Mouse (Mus musculus): Measurements from ENCODE around the gene Maml3. TPM values are rescaled to one million over a fixed set of nuclear protein-coding genes. Genes with fewer than 3 reads are reported as not detected.
A peak's percentile ranks its signal among the peaks of the same experiment; 100 is the strongest.

Maml3 gene
- total RNA-seq, 2 experiments from 2014 or later: 7.4 to 7.5 TPM

DNA sequence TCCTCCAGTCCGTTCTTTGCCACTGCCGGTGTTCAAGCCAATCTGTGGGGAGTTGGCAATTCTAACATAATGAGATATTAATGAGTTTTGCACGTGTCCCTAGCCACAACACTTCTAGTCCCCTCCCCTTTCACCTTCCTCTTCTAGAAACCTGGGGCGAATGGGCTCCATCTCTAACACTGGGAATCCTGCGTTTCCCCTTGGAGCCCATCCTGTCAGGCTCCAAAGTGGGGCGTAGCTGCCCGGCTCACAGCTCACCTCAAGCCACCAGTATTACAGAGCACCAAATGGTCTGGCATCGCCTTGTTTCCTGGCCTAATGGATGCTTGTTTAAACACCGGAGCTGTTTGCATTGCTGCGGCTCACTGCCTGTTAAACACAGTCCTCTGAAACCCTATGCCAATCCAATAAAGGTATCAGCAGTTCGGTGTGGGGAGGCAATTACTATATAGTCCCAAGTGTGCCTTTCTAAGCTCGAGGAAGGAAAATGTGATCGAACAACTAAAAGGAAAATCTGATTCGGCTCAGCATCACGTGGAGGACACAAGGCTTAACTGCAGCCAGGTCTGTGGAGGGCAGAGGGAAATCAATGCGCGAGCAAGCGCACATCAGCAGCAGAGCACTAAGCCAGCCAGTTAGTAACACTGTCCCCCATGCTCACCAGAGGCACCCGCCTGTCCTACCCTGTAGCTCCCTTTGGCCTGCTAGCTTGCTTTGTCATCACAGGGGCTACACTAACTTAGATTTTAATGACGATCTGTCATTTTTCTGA lies 216.0 kb downstream of the Maml3 start:
- intact Hi-C loops (cut with DNase I): loop anchor here (5.0 kb wide), 1 partner anchor 218 kb away; the partner anchor contains the start of gene Maml3
- DNase-seq: peak; percentile 43

GRCm38 (mm10) chr3:51888295-51888661 lies 216.6 kb downstream of the Maml3 start:
- intact Hi-C loops (cut with DNase I): loop anchor here (5.0 kb wide), 1 partner anchor 219 kb away; the partner anchor contains the start of gene Maml3
- peak; percentile 56 for DNase-seq

- DNase-seq: no peak
- intact Hi-C loops (cut with DNase I): loop anchor here (5.0 kb wide), 1 partner anchor 221 kb away; the partner anchor contains the start of gene Maml3
These were observed 219.0 kb downstream of the Maml3 start for GRCm38 (mm10) chr3:51885920-51886319.

GRCm38 (mm10) chr3:51885487-51885886 lies 219.4 kb downstream of the Maml3 start:
- intact Hi-C loops (cut with DNase I): loop anchor here (5.0 kb wide), 1 partner anchor 222 kb away; the partner anchor contains the start of gene Maml3
- no peak for DNase-seq

DNA sequence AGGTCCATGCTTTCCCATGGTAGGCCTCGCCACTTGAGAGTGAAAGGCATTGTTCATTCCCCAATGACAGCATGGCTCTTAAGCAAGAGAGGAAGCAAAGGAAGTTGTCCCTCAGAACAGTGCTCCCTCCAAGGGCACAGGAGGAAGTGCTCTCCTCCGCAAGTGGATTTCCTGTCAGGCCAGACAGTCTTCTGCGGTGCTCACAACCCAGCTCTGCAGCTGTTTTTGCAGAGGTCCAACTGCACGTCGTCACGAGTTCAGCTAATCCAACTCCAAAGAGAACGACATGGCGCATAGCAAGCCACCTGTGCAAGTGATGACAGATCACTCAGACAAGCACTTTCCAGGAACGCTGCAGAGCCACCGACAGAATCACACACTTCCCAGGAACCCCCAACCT lies 222.9 kb downstream of the Maml3 start:
- no peak for DNase-seq
- intact Hi-C loops (cut with DNase I): no loop called here

DNA sequence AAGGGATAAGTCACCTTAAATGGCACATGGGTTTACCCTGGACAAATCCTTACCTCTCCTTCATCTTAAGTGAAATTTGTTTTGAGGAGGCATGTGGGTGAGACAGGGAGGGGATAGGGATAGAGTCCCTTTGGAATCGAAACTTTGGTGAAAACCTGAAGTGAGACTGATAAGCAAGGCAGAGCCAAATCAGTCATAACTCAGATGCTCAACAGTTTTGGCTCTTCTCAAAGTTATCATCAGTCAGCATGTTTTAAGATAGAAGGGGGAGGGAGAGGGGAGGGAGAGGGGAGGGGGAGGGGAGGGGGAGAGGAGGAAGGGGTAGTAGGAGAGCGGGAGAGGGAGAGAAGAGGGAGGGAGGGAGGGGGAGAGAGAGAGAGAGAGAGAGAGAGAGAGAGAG lies 223.5 kb downstream of the Maml3 start:
- intact Hi-C loops (cut with DNase I): no loop called here
- DNase-seq: no peak

DNA sequence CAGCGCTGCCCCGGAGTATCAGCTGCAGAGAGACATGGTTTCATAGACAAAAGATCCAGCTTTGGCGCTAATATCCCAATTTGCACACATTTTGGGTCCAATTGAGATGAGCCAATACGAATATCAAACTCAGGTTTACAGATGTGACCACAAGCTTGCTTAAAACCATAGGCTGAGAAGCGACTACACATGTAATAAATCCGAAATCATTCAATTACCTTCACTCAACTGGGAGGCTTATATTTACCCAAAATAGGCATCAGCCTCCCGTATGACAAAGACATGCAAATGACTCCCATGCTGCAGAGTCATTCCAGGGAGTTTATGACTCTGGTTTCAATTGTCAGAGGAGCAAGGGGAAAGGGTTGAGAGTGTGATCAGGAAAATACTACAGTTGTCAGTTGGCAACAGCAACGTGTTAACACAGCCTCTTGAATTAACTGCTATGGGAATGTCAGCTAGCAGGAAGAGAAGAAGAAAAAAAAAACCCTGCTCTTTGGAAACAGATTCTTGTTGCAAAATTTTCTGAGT lies 224.3 kb downstream of the Maml3 start:
- intact Hi-C loops (cut with DNase I): no loop called here
- no peak for DNase-seq

DNA sequence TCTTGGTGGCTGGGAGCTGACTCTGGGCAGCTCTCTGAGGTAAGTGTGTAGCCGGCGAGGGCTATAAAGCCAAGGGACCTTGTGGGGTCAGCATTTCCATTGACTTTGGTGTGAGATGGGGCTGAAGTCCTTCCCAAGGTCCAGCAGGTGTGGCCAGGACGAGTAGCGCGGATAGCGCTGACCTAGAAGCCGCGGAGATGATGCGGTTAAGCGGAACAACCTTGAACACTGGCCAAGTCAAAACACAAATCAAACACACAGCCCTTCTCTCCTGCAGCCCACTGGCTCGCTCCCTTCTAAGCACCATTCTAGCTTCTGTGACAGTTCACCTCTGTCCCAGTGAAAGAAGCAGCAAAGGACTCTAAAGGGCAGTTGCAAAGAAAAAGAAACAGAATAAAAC lies 225.7 kb downstream of the Maml3 start:
- DNase-seq: no peak
- intact Hi-C loops (cut with DNase I): no loop called here

DNA sequence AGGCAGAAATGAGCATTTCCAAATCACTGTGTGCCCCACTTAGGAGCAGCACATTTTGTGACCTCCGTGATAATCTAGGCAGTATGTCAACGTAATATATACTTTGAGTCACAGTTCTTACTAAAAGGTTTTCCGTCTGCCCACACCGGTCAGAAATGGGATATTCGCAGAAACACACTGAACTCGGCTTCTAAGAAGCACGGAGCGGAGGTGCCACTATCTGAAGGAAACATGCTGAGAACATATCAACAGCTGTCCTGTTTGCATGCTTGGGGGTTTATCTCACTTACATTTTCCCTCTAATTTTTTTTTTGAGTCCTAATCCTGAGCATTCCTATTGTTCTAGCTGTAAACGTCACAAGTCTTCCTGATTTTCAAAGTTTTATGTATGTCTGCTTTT lies 226.3 kb downstream of the Maml3 start:
- DNase-seq: no peak
- intact Hi-C loops (cut with DNase I): no loop called here

- intact Hi-C loops (cut with DNase I): no loop called here
These were observed 228.1 kb downstream of the Maml3 start for GRCm38 (mm10) chr3:51876729-51877128.

GRCm38 (mm10) chr3:51875629-51876028 lies 229.2 kb downstream of the Maml3 start:
- no peak for DNase-seq
- intact Hi-C loops (cut with DNase I): no loop called here

More at GRCm38 (mm10) chr3:51876729-51877128, 228.1 kb downstream of the Maml3 start:
- no peak for DNase-seq

DNA sequence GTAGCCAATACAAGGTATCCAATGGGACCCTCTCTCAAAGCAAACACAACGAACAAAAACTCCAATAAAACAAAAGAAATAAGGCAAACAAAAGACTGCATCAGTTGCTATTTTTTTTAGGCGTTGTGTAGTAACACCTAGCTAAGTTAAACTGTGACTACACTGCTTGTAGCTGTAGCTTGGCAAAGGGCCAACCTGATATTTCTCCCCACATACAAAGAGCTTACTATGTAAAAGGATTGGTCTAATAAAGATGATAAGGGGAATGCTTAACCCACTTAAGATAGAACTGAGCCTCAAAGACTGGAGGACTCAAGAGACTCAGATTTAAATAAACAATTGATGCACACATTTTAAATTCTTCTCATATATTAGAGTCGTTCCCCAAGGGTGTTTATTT lies 230.6 kb downstream of the Maml3 start:
- intact Hi-C loops (cut with DNase I): no loop called here

DNA sequence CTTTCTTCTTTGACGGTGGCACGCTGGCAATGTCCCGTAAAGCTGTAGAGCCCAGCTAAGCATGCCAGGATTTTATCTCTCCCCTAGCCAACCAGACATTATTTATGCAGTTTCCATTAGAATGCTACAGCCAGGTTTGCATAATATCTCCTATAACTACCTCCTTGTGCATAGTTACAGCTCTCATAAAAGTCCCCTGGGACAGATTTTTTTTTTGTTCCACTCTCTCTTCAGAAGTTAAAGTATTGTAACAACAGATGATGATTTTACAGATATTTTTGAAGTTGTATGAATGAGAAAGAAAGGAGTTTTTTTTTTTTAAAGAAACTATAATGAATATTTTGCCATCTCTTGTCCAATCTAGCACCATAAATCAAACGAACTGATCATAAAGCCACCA lies 232.1 kb downstream of the Maml3 start:
- intact Hi-C loops (cut with DNase I): no loop called here

More for the DNA sequence above, 230.6 kb downstream of the Maml3 start:
- no peak for DNase-seq

DNA sequence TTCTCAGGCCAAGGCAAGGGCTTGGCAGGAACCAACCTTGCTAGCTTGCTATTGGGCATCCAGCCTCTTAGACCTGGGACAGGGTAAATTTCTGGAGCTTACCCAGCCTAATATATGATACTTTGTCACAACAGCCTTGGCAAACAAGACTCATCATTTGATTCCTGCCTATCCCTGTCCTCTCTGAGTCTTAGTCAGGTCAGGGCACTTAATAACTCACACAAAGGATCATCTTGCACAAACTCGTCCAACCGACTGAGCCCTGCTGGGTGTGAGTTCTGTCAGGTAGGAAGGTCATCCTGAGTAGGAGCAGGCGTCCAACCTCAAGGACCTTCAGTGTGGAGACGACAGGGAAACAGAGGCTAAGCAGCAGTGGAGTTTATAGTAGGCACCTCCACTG lies 233.5 kb downstream of the Maml3 start:
- DNase-seq: no peak
- intact Hi-C loops (cut with DNase I): no loop called here

More for the DNA sequence above, 232.1 kb downstream of the Maml3 start:
- no peak for DNase-seq

DNA sequence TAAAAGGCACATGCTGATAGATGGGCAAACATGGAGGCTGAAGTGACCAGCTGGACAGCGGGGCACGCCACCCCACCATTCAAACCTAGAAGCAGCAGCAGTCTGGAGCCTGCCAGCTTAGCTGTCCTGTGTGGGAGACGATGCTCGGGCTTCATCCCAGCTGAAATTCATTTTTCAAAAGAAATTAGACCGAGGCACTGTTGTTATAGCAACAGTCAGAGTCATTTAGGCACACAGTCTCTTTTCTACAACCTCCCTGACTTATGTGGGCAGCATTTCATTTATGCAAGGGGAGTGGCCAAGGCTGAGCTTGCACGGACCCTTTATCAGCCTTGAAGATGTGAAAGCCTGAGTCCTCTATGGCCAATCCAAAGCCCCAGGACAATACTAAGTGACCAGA lies 234.9 kb downstream of the Maml3 start:
- intact Hi-C loops (cut with DNase I): no loop called here
- DNase-seq: no peak

GRCm38 (mm10) chr3:51868857-51869256 lies 236.0 kb downstream of the Maml3 start:
- no peak for DNase-seq
- intact Hi-C loops (cut with DNase I): no loop called here

DNA sequence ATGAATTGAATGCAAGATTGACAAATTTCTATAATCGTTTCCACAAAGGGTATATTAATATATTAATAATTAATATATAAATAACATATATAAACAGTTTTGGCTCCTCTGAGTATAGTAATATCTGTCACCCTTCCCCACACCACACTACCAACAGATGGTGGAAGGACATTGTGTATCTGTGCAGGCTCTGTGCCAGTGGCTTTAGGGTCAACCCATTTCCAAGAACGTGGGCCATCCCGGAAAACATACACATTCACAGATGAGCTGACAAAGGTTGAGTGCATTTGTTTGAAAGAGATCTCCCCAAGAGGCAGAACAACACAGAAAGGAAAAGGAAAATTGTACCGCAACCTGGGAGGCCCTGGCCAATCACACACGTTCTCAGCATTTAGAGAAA lies 238.4 kb downstream of the Maml3 start:
- intact Hi-C loops (cut with DNase I): no loop called here
- DNase-seq: no peak

- no peak for DNase-seq
- intact Hi-C loops (cut with DNase I): no loop called here
These were observed 243.2 kb downstream of the Maml3 start for GRCm38 (mm10) chr3:51861631-51862030.

DNA sequence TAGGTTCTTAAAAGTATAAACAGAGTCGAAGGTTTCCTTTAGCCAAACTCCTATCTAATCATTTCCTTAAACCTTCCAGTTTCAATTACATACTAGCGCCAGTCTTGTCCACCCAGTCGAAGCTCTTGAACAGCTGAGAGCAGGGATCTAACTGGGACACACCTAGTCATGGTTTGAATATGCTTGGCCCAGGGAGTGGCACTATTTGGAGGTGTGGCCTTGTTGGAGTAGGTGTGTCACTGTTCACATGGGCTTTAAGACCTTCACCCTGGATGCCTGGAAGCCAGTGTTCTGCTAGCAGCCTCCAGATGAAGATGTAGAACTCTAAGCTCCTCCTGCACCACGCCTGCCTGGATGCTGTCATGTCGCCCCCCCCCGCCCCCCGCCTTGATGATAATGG lies 244.4 kb downstream of the Maml3 start:
- no peak for DNase-seq

GRCm38 (mm10) chr3:51859208-51859607 lies 245.7 kb downstream of the Maml3 start:
- intact Hi-C loops (cut with DNase I): loop anchor here (10.0 kb wide), 1 partner anchor 154 kb away; no protein-coding TSS in a partner anchor
- no peak for DNase-seq

More for the DNA sequence above, 244.4 kb downstream of the Maml3 start:
- intact Hi-C loops (cut with DNase I): no loop called here

- intact Hi-C loops (cut with DNase I): loop anchor here (10.0 kb wide), 1 partner anchor 149 kb away; no protein-coding TSS in a partner anchor
- DNase-seq: no peak
These were observed 250.7 kb downstream of the Maml3 start for GRCm38 (mm10) chr3:51854152-51854551.

DNA sequence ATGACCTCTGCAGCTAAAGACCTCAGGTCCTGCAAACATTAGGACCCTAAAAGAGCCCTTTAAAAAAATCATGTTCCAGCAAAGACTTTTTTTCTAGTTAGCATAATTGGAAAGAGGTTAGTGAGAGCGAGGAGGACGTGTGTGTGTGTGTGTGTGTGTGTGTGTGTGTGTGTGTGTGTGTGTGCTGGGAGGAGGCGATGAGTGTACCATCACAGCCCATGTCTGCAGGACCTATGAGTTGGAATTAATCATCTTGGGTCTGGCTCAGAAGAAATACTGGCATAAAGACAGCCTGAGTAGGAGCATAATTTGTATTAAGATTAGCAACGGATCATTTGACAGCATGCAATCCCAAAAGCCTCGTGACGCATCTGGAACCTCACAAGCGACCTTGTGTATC lies 251.3 kb downstream of the Maml3 start:
- intact Hi-C loops (cut with DNase I): loop anchor here (10.0 kb wide), 1 partner anchor 149 kb away; no protein-coding TSS in a partner anchor
- no peak for DNase-seq

Data from left cerebral cortex, postnatal 4 days (tissue).